Mouse (Mus musculus) kidney, postnatal 36 days (tissue): ENCODE measurements around the gene Fam213a.
"Not testable (repeated sequence)": the region's sequence is repeated elsewhere in the genome, so short reads cannot be mapped to it uniquely, and the experiment has no call there.

Source experiments
- DNase-seq, 2 experiments: peaks; one replicate each; pipeline ENCODE4 v3.0.0; 2021 to 2022; ENCODE audit warnings: mixed read lengths in 2 of 2

The Fam213a gene

GRCm38 (mm10) chr14:41013630-41014613 is at the start of gene Fam213a:
Gene Fam213a (minus strand): TSS chr14:41013788.
- DNase-seq = peak; percentile 93 to 96

GRCm38 (mm10) chr14:41053190-41053589 is 39.6 kb upstream of the Fam213a start:
- DNase-seq = not testable (repeated sequence)

DNA sequence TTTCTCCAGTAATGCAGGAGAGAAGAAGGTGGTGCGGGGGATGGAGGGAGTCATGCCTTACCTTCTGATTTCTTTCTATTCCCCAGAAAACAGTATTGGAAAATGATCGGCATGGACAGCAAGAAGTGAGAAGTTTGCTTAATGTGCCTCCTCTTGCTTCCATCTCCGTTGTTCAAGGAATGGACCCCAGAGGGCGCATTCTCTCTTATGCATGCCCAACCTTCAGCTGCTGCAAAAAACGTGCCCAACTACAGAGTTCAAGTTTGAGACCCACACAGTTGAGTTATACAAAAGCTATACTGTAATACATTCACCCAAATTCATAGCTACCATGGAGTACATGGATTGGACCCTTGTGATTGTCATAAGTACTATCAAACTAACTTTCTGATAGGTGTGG is 38.9 kb upstream of the Fam213a start:
- DNase-seq = peak; percentile 5 to 37

DNA sequence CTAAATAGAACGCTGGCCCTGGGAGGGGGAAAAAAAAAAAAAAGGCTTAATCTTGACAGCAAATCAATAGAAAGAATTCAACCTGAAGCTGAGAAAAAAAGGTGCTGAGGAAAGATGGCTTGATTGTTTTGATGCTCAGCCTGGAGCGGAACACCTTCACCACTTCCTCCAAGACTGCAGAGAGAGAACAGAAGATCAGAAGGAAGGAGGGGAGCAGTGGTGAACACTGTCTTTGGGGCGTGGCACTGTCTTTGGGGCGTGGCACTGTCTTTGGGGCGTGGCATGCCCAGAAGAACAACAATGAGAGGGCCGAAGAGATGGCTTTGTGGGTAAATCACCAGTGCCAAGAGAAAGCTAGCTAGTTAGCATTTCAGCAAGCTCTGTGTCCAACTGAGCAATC is 36.9 kb upstream of the Fam213a start:
- no peak for DNase-seq

- DNase-seq = no peak
Observed at GRCm38 (mm10) chr14:41047402-41047801, 33.8 kb upstream of the Fam213a start.

DNA sequence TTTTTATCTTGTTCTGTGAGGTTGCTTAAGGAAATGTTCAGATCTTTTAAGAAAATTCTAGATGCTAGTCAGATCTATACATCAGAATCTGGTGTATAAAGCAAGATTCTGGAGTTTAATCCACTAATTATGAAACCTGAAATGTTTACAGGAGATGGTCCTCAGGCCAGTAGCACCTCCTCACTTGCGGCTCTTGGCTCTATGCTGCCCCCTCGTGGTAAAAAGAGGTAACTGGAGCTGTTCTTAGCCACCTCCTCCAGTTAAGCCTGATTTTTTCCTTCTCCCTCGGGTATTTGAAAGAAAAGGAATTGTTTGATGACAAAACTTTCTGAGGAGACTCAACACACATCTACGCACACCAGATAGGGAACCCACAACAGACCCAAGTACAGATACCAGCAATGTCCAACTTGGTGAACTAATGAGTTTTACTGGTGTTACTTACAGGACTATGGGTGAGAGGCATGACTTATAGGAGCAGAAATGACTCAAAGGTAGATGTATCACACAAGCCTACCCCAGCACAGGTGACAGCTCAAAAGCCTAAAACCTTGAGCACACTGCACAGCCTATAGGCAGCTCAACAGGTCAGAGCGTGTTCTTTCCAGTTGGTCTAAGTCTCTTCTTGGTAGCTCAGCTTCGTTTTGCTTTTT is 21.7 kb upstream of the Fam213a start:
- peak; percentile 66 to 81 for DNase-seq

DNA sequence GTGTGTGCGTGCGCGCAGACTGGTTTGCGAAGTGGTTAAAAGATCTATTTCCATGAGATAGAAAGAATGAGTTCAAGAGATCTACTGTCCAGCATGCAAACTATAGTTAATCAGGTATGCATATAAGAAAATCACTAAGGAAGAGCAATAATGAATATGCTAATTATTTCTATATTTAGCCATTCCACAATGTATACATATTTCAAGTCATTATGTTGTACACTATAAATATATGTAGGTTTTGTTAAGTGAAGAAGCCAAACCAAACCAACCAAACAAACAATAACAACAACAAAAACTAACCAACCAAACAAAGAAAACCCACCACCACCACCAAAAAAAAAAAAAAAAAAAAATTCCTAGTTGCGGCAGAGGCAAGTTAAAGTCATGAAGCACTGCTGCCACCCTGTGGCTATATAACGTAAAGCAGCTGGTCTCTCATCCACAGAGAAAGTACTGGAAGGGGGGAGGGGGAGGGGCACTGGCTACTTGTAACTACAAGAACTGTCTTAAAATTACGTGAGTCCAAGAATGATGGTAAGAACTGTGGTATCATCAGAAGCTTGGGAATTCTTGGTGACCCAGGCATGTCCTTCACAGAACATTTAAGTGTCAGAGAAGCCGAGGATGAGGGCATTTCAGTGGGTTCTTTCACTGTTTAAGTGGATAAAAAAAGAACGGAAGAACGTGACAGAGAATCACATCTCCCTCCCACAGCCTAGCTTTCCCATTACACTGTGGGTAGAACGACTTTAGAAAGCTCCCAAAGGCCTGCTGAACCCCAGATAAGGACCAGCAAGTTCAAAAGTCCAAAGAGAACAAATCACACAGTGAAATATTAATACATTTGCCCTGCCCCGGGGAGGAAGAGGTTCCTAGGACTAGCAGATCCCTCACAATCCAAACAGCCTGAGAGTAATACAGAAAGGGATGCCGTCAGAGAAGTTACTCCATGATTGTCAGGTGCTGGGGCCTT is 19.8 kb upstream of the Fam213a start:
- peak; percentile 89 to 94 for DNase-seq

DNA sequence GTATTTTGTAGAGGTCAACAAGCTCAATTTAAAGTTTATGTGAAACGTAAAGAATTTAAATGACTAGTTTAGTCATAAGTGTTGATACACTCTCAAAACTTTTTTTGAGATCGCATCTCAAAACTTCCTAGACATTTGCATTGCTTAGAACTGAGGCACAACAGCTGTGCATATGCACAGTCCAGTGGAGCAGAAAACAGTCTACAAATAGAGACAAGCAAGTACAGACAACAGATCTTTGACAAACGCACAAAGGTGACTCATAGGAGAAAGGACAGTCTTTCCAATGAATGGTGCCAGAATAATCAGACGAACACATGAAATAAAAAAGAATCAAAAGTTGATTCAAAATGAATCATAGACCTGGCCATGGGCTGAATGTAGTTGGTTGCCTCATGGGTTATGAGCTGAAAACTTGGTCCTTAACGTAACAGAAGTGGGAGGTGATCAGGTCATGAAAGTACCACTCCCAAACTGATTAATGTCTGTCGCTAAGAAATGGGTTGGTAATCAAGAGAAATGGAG is 17.5 kb upstream of the Fam213a start:
- no peak for DNase-seq

- peak; percentile 16 to 69 for DNase-seq
Observed at GRCm38 (mm10) chr14:41029303-41029702, 15.7 kb upstream of the Fam213a start.

DNA sequence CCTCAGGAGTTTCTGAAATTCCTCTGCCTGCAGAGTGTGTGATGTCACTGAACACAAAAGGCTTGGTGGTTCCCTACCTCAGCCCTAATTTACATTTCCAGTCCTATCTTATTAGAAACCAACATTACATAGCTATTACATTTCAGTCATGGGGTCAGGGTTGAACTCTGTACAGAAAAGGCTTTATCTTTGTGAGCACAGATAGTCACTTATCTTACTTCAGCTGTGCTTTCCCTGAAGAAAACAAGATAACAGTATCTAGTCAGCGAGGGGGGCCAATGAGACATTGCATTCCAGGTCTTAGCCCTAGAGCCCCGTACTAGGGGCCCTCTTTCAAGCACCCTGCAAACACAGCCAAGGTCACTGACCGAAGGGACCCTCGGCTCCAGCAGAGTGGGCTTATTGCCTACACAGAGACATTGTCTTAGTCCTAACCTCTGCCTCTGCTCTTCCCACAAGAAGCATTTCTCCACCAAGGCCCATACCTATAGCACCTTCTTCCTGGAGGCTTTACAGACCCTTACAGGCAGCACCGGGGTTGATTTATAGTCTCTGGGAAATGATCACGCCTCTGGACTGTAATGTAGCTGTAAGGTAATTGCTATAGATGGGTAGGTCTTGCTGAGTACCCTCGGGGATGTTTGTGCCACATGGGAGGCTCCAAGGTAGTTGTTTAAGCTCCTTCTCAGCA is 12.2 kb upstream of the Fam213a start:
- no peak for DNase-seq

DNA sequence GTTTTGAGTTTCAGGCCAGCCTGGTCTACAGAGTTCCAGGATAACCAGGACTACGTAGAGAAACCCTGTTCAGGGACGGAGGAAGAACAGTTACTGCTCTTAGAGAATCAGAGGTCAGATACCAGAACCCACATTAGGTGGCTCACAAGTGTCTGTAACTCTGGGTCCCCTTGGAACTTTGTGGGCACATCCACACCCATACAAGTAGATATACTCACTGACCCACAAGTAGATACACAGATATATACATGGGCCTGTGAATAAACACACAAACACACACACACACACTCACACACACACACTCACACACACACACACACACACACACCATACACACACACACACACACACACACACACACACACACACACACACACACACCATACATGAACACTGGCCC is 11.5 kb upstream of the Fam213a start:
- DNase-seq = no peak

GRCm38 (mm10) chr14:41021246-41021645 is 7.7 kb upstream of the Fam213a start:
- DNase-seq = no peak

- no peak for DNase-seq
Observed at GRCm38 (mm10) chr14:41017460-41017859, 3.9 kb upstream of the Fam213a start.

DNA sequence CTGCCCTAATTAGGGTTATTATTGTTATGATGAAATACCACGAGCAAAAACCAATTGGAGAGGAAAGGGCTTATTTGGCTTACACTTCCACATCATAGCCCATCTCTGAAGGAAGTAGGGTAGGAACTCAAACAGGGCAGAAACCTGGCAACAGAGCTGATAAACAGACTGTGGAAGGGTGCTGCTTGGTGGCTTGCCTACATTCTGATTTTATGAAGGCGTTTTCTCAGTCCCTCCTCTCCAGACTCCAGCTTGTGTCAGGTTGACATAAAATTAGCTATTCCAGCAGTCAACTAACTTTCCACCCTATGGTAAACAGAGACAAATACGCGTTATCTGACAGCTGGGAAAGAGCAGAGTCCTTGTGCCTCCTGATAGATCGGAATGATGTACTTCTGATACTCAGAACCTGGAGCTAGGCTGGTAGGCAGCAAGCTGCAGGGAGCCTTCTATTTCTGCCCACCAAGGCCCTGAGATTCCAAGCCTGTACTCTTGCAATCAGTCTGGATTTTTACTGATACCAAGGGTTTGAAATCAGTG is 1.2 kb upstream of the Fam213a start:
- DNase-seq = no peak

GRCm38 (mm10) chr14:41013143-41013542 is 445 bp downstream of the Fam213a start:
- no peak for DNase-seq

DNA sequence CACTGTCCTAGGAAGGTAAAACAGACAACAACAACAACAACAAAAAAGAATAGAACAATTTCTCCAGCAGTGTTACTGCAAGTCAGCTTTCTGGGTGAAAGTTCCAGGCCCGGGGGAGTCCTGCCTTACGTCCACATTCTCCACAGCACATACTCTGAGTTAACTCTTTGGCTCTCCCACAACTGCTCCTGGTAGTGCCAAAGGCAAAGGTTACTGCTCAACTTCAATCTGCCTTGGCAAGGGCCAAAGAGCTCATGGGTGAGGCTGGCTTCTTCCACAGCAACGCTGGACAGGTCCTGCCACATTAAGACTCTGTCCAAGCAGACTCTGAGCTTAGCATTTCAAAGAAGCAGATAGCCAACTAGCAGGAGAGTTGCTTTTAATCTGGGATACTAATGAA is 1.7 kb downstream of the Fam213a start:
- peak; percentile 66 to 87 for DNase-seq

DNA sequence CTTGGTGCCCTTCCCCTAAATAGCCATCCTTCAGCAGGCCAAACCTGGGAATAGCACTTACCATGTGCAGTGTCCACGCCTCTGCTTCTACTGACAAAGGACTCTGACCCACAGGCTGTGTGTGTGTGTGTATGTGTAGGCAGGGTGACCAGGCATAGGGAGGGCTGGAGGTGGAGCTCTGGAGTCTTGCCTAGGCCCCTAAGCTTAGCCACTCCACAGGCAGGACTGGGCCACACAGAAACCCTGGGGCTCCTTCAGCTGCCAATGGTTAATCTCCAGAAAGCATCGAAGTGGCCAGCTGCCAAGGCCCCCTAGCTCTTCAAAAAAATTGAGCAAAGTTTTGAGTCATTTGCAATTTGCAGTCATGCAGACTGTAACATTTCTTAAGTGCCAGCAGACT is 5.5 kb downstream of the Fam213a start:
- DNase-seq = peak; percentile 76 to 85

GRCm38 (mm10) chr14:41007641-41008040 is 5.9 kb downstream of the Fam213a start:
- no peak for DNase-seq

DNA sequence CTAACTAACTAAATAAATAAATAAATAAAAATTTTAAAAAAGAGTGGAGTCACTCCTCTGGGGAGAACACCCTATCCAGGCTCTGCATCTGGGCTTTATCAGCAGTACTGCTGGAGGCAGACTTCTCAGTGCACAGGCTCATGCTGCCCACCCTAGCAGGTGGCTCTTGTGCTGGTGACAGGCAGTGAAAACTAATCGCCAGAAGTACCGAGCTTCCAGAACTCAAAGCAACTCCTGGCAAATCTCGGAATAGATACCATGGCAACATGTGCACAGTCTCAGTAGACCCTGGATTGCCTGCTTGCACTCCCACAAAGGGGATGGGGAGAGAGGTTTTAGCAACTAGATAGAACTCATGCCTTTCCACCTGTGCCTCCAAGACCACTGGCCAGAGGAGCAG is 6.7 kb downstream of the Fam213a start:
- DNase-seq = no peak

DNA sequence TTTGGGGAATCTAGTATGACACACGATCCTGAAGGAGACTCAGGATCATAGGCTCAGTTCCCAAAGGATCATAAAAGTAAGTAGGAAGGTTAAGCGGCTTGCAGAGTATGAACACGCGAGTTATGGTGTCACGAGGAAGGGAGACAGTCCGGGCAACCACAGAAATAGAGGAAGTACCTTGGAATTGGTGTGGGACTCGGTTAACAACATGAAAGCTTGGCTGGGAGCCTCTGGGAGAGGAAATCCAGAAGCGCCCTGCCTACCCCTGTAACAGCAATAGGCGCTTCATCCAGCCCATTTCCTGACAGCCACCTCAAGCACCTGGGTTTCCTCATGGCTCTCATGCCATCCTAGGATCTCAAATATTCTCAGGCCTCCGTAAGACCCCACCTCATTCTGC is 7.3 kb downstream of the Fam213a start:
- DNase-seq = no peak

DNA sequence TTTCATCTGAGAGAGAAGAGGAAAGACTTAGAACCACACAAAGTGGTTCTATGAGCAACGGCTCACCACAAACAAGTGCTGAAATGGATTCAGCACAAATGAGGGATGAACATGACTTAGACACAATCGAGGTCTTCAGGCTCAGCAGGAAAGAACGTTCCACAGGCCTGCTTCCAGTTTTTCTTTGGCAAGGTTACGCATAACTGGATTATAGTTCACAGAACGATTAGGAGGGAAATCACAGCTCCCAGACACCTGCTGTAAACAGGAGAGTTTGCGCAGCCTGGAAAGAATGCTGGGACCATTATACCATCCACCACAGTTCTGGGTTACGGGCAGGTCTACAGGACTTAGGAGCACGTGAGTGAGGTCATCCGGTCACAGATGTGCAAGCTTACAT is 7.9 kb downstream of the Fam213a start:
- peak in 1 of 2 experiments; percentile 51 for DNase-seq
